7 mouse cellular contexts compared by ENCODE assay signal in genomic region chr6:29024000-29024417, GRCm38 (mm10). TPM values are rescaled to one million over a fixed set of nuclear protein-coding genes. Genes with fewer than 3 reads are reported as not detected.
DNase-seq lines count a peak whose midpoint lies in the region; ATAC-seq and TF ChIP-seq lines count a peak whose summit lies in the region.

No protein-coding gene starts in this region.

- 3% methylated on average over 16 of the region's 16 CpGs for WGBS in cerebellum, adult 2 months
- 6% methylated on average over 16 of the region's 16 CpGs for WGBS in forebrain, postnatal 0 days
- 6% methylated on average over 16 of the region's 16 CpGs for WGBS in hindbrain, embryonic 11.5 days

- H3K27me3 ChIP-seq in cerebellum, adult 2 months (ENCODE audit: control insufficient read depth, insufficient read depth, low read length), result no peaks in the 10 kb centered on the region
- peaks cover 9% of the 10 kb centered on the region for H3K27me3 ChIP-seq in forebrain, postnatal 0 days (ENCODE audit: insufficient read depth, low read length)
- peaks cover 2% of the 10 kb centered on the region; the same call in 1 of the 2 replicates for H3K27me3 ChIP-seq in hindbrain, embryonic 11.5 days (ENCODE audit: control insufficient read depth, insufficient read depth, low read length)

- TF ChIP-seq POLR2A in cerebellum, adult 2 months (IDR thresholded peaks at IDR 0.05; ENCODE audit: borderline replicate concordance, insufficient read depth, low read length), result no peak

- no peaks in the 10 kb centered on the region for H3K36me3 ChIP-seq in forebrain, postnatal 0 days (ENCODE audit: insufficient read depth)
- no peaks in the 10 kb centered on the region for H3K36me3 ChIP-seq in hindbrain, embryonic 11.5 days (ENCODE audit: control insufficient read depth, insufficient read depth, low read length)

- peak; percentile 87 for ATAC-seq in forebrain, postnatal 0 days
- ATAC-seq in hindbrain, embryonic 11.5 days (ENCODE audit: low FRiP score), result peak; percentile 80
- peak; percentile 97 for ATAC-seq in megakaryocyte progenitor cell, adult 5-6 weeks (replicated peaks; ENCODE audit: poor library complexity)

- peak; percentile 99 for TF ChIP-seq CTCF in cerebellum, adult 2 months (IDR thresholded peaks at IDR 0.05; ENCODE audit: borderline replicate concordance, insufficient read depth, low read depth, low read length)
- peak; percentile 99 for TF ChIP-seq CTCF in forebrain, postnatal 0 days (IDR thresholded peaks at IDR 0.05; ENCODE audit: low read depth)

- H3K9ac ChIP-seq in forebrain, postnatal 0 days, result no peak overlapping the region
- H3K9ac ChIP-seq in hindbrain, embryonic 11.5 days (ENCODE audit: low read depth, low read length), result no peak overlapping the region

- H3K9me3 ChIP-seq in forebrain, postnatal 0 days (ENCODE audit: low read length), result no peaks in the 10 kb centered on the region
- H3K9me3 ChIP-seq in hindbrain, embryonic 11.5 days (ENCODE audit: control insufficient read depth, low read length), result no peaks in the 10 kb centered on the region

- DNase-seq in T-cell, adult 2 months (ENCODE audit: low spot score), result peak; percentile 44
- DNase-seq in cerebellum, adult 2 months, result peak; percentile 75 to 86
- DNase-seq in forebrain, postnatal 0 days, result peak; percentile 88
- DNase-seq in hindbrain, embryonic 11.5 days (ENCODE audit: low spot score), result peak; percentile 92
- DNase-seq in layer of hippocampus, postnatal 25 days (ENCODE audit: extremely low spot score in 1 of 2, low spot score in 1 of 2), result peak; percentile 68 to 88
- DNase-seq in right cerebral cortex, postnatal 14 days, result peak; percentile 71

- no peak overlapping the region for H3K27ac ChIP-seq in cerebellum, adult 2 months (ENCODE audit: insufficient read depth, low read length)
- H3K27ac ChIP-seq in forebrain, postnatal 0 days (ENCODE audit: low read depth, low read length), result no peak overlapping the region
- H3K27ac ChIP-seq in hindbrain, embryonic 11.5 days (ENCODE audit: low read depth, low read length), result no peak overlapping the region

- H3K4me3 ChIP-seq in cerebellum, adult 2 months (replicated peaks; ENCODE audit: insufficient read depth, low read depth, low read length), result no peak overlapping the region
- 0 out of 2 replicates have a peak overlapping the region, but pooled peaks have one; percentile 14 for H3K4me3 ChIP-seq in forebrain, postnatal 0 days (ENCODE audit: low read depth, low read length)
- no peak overlapping the region for H3K4me3 ChIP-seq in hindbrain, embryonic 11.5 days (ENCODE audit: low read depth, low read length)

- peak overlapping the region; percentile 40 for H3K4me2 ChIP-seq in forebrain, postnatal 0 days (ENCODE audit: low read depth)
- H3K4me2 ChIP-seq in hindbrain, embryonic 11.5 days (replicated peaks; ENCODE audit: low read depth, low read length), result 0 out of 2 replicates have a peak overlapping the region, but pooled peaks have one; percentile 9

- peaks cover 21% of the 10 kb centered on the region for H3K4me1 ChIP-seq in cerebellum, adult 2 months (ENCODE audit: control insufficient read depth, insufficient read depth, low read length)
- H3K4me1 ChIP-seq in forebrain, postnatal 0 days (ENCODE audit: insufficient read depth), result peaks cover 7% of the 10 kb centered on the region; the same call in 1 of the 2 replicates
- H3K4me1 ChIP-seq in hindbrain, embryonic 11.5 days (replicated peaks; ENCODE audit: control insufficient read depth, insufficient read depth, low read length), result no peaks in the 10 kb centered on the region

RNA-seq across cellular contexts. Expression of gene Lep, which starts 36.0 kb away (rescaled TPM):
- polyA plus RNA-seq in cerebellum, adult 2 months (2012; rRNA removed), result not detected in 2 replicates
- total RNA-seq in forebrain, postnatal 0 days (2014; rRNA removed), result not detected in 2 replicates
- not detected in 2 replicates for polyA plus RNA-seq in forebrain, postnatal 0 days (2015; fragmentation: Nextera tagmentation; extraction: Ambion mirVana)
- polyA plus RNA-seq in hindbrain, embryonic 11.5 days (2014; fragmentation: Nextera tagmentation; extraction: Ambion mirVana), result not detected in 2 replicates
- not detected for total RNA-seq in layer of hippocampus, postnatal 25 days (2021)
- not detected in 2 replicates for total RNA-seq in megakaryocyte progenitor cell, adult 5-6 weeks (2015)
- not detected in 2 replicates for total RNA-seq in megakaryocyte progenitor cell, adult 5-6 weeks (2017)
